Mouse (Mus musculus): ENCODE measurements at regions not wholly inside any gene's neighbourhood (a gene's known extent, or its start where the extent isn't known, plus 50 kb on each side); places are given as distances from the start of the nearest gene placed in this dataset.

- no peaks in the 10 kb centered on the region for H3K4me1 ChIP-seq (ENCODE audit: control insufficient read depth in 1 of 2, insufficient read depth in 2 of 2, low read length in 2 of 2)
- no peak overlapping the region for H3K9ac ChIP-seq (ENCODE audit: control insufficient read depth, low read depth, low read length, poor library complexity, severe bottlenecking)
- H3K9me3 ChIP-seq (replicated peaks; ENCODE audit: insufficient read depth, low read length): no peaks in the 10 kb centered on the region
- no peak overlapping the region for H3K27ac ChIP-seq (ENCODE audit: control insufficient read depth, low read depth, low read length)
- H3K27me3 ChIP-seq (ENCODE audit: control insufficient read depth in 1 of 2, insufficient read depth in 2 of 2, low read length in 2 of 2): no peaks in the 10 kb centered on the region; a peak in 1 of 4 replicates
- no peak for TF ChIP-seq MYB (IDR thresholded peaks at IDR 0.05; ENCODE audit: low read depth, low read length)
- peak; percentile 27 to 80 (median 78) for TF ChIP-seq CTCF (IDR thresholded peaks at IDR 0.05 in 2 of 3, conservative IDR thresholded peaks at IDR 0.05 in 1 of 3; ENCODE audit: control insufficient read depth in 1 of 3, insufficient read depth in 1 of 3, low read depth in 2 of 3, low read length in 3 of 3, poor library complexity in 1 of 3, severe bottlenecking in 1 of 3)
- TF ChIP-seq HCFC1 (IDR thresholded peaks at IDR 0.05; ENCODE audit: low read depth, low read length): no peak
- peak; percentile 73 for TF ChIP-seq SMC3 (IDR thresholded peaks at IDR 0.05; ENCODE audit: low read depth, low read length)
- peak; percentile 80 for TF ChIP-seq RAD21 (IDR thresholded peaks at IDR 0.05; ENCODE audit: low read depth, low read length)
- no peak for TF ChIP-seq GABPA (IDR thresholded peaks at IDR 0.05; ENCODE audit: low read depth, low read length)
- TF ChIP-seq TCF12 (IDR thresholded peaks at IDR 0.05; ENCODE audit: low read depth, low read length): no peak
- no peak for TF ChIP-seq MAFK (IDR thresholded peaks at IDR 0.05; ENCODE audit: borderline replicate concordance, low read depth, low read length)
- no peak for TF ChIP-seq ZKSCAN1 (IDR thresholded peaks at IDR 0.05; ENCODE audit: low read depth, low read length)
- TF ChIP-seq MXI1 (IDR thresholded peaks at IDR 0.05; ENCODE audit: low read depth, low read length): no peak
- no peak for TF ChIP-seq ZMIZ1 (IDR thresholded peaks at IDR 0.05; ENCODE audit: low read depth, low read length)
- TF ChIP-seq TBP (IDR thresholded peaks at IDR 0.05; ENCODE audit: low read depth, low read length): no peak
- TF ChIP-seq ZC3H11A (IDR thresholded peaks at IDR 0.05; ENCODE audit: low read depth, low read length): peak; percentile 67
- DNase-seq (ENCODE audit: low read depth, low spot score): peak; percentile 59
- H3K79me2 ChIP-seq (ENCODE audit: control insufficient read depth, insufficient read depth, low read length, poor library complexity): no peaks in the 10 kb centered on the region
- H3K36me3 ChIP-seq (ENCODE audit: control insufficient read depth in 1 of 2, insufficient read depth in 2 of 2, low read length in 2 of 2): no peaks in the 10 kb centered on the region
- no peak overlapping the region for H3K4me3 ChIP-seq (ENCODE audit: control insufficient read depth in 1 of 2, insufficient read depth in 1 of 2, low read depth in 2 of 2, low read length in 2 of 2)
Observed at GRCm38 (mm10) chrX:143444581-143444980, 50.5 kb upstream of the Chrdl1 start.

Measured in MEL (cell line).